Comparison of ENCODE assay signal across 8 mouse cellular contexts in genomic region chr1:180904039-180904814, GRCm38 (mm10). TPM values are rescaled to one million over a fixed set of nuclear protein-coding genes. Genes with fewer than 3 reads are reported as not detected.
DNase-seq lines count a peak whose midpoint lies in the region; ATAC-seq and TF ChIP-seq lines count a peak whose summit lies in the region.

Gene Pycr2, plus strand, starts transcription at chr1:180904293.

- H3K27me3 ChIP-seq in embryonic facial prominence, embryonic 14.5 days (replicated peaks; ENCODE audit: control insufficient read depth, insufficient read depth, low read length): no peaks in the 10 kb centered on the region
- H3K27me3 ChIP-seq in heart, adult 2 months (ENCODE audit: control insufficient read depth, insufficient read depth, low read length): no peaks in the 10 kb centered on the region
- H3K27me3 ChIP-seq in limb, embryonic 14.5 days (ENCODE audit: control insufficient read depth, insufficient read depth, low read length): no peaks in the 10 kb centered on the region
- H3K27me3 ChIP-seq in midbrain, postnatal 0 days (ENCODE audit: insufficient read depth, low read length): no peaks in the 10 kb centered on the region

- whole genome bisulfite sequencing in embryonic facial prominence, embryonic 14.5 days: under 1% methylated on average over 52 of the region's 52 CpGs
- WGBS in heart, adult 2 months: under 1% methylated on average over 52 of the region's 52 CpGs
- WGBS in limb, embryonic 14.5 days: under 1% methylated on average over 52 of the region's 52 CpGs
- under 1% methylated on average over 52 of the region's 52 CpGs for WGBS in midbrain, postnatal 0 days

- intact Hi-C loops in heart, adult 2 months (cut with DNase I): loop anchor here (2.0 to 10.0 kb wide), 2 partner anchors 39 to 141 kb away; partner anchors contain the start of gene Tmem63a

- TF ChIP-seq CTCF in heart, adult 2 months (IDR thresholded peaks at IDR 0.05): no peak
- TF ChIP-seq CTCF in midbrain, postnatal 0 days (IDR thresholded peaks at IDR 0.05): no peak

- no peak for TF ChIP-seq EP300 in heart, adult 2 months (IDR thresholded peaks at IDR 0.05; ENCODE audit: insufficient read depth, low read depth, low read length)

- ATAC-seq in embryonic facial prominence, embryonic 14.5 days (ENCODE audit: low read depth): peak; percentile 100
- peak; percentile 99 for ATAC-seq in limb, embryonic 14.5 days (ENCODE audit: low FRiP score, low read depth)
- ATAC-seq in midbrain, postnatal 0 days (ENCODE audit: low FRiP score): peak; percentile 99

- DNase-seq in 3T3-L1 (ENCODE audit: low read depth, low spot score): peak; percentile 94
- peak; percentile 84 to 87 for DNase-seq in adrenal gland, postnatal 4 days (ENCODE audit: low spot score in 2 of 2)
- DNase-seq in embryonic facial prominence, embryonic 14.5 days (ENCODE audit: low spot score): peak; percentile 98
- peak; percentile 94 for DNase-seq in heart, adult 2 months
- DNase-seq in kidney, adult 9 months: peak; percentile 95
- peak; percentile 98 for DNase-seq in limb, embryonic 14.5 days (ENCODE audit: low spot score)
- DNase-seq in midbrain, postnatal 0 days (ENCODE audit: low spot score): peak; percentile 95
- peak; percentile 90 to 92 for DNase-seq in spleen, postnatal 14 days (ENCODE audit: low spot score in 2 of 2)

- H3K4me3 ChIP-seq in embryonic facial prominence, embryonic 14.5 days (ENCODE audit: low read depth, low read length): peak within 1 kb of the TSS; percentile 65
- H3K4me3 ChIP-seq in heart, adult 2 months: peak within 1 kb of the TSS; percentile 83
- H3K4me3 ChIP-seq in limb, embryonic 14.5 days (replicated peaks; ENCODE audit: low read length): peak within 1 kb of the TSS; percentile 84
- H3K4me3 ChIP-seq in midbrain, postnatal 0 days (ENCODE audit: low read depth, low read length): peak within 1 kb of the TSS; percentile 80

- H3K27ac ChIP-seq in embryonic facial prominence, embryonic 14.5 days (replicated peaks; ENCODE audit: low read depth, low read length): peak within 1 kb of the TSS; percentile 83
- H3K27ac ChIP-seq in heart, adult 2 months: peak within 1 kb of the TSS; percentile 84
- peak within 1 kb of the TSS; percentile 83 for H3K27ac ChIP-seq in limb, embryonic 14.5 days (replicated peaks; ENCODE audit: low read depth, low read length)
- peak within 1 kb of the TSS; percentile 87 for H3K27ac ChIP-seq in midbrain, postnatal 0 days (ENCODE audit: low read depth, low read length)

- H3K9me3 ChIP-seq in embryonic facial prominence, embryonic 14.5 days (ENCODE audit: control insufficient read depth, low read length): no peaks in the 10 kb centered on the region
- H3K9me3 ChIP-seq in limb, embryonic 14.5 days (ENCODE audit: control insufficient read depth, low read length): no peaks in the 10 kb centered on the region
- H3K9me3 ChIP-seq in midbrain, postnatal 0 days (ENCODE audit: low read length): no peaks in the 10 kb centered on the region

- peaks cover 36% of the 10 kb centered on the region for H3K36me3 ChIP-seq in embryonic facial prominence, embryonic 14.5 days (ENCODE audit: control insufficient read depth, insufficient read depth, low read length)
- H3K36me3 ChIP-seq in heart, adult 2 months (ENCODE audit: control insufficient read depth, insufficient read depth, low read length): no peaks in the 10 kb centered on the region
- peaks cover 37% of the 10 kb centered on the region for H3K36me3 ChIP-seq in limb, embryonic 14.5 days (ENCODE audit: control insufficient read depth, insufficient read depth, low read length)
- H3K36me3 ChIP-seq in midbrain, postnatal 0 days (ENCODE audit: insufficient read depth, low read length): peaks cover 15% of the 10 kb centered on the region

- peak within 1 kb of the TSS; percentile 79 for H3K4me2 ChIP-seq in embryonic facial prominence, embryonic 14.5 days (ENCODE audit: low read depth, low read length)
- peak within 1 kb of the TSS; percentile 85 for H3K4me2 ChIP-seq in limb, embryonic 14.5 days (replicated peaks; ENCODE audit: low read depth, low read length, severe bottlenecking)
- H3K4me2 ChIP-seq in midbrain, postnatal 0 days (ENCODE audit: low read depth, low read length, poor library complexity, severe bottlenecking): peak within 1 kb of the TSS; percentile 89

- H3K9ac ChIP-seq in embryonic facial prominence, embryonic 14.5 days (ENCODE audit: low read depth, low read length): peak within 1 kb of the TSS; percentile 83
- peak within 1 kb of the TSS; percentile 74 for H3K9ac ChIP-seq in heart, adult 2 months (ENCODE audit: low read depth, low read length)
- peak within 1 kb of the TSS; percentile 95 for H3K9ac ChIP-seq in limb, embryonic 14.5 days (ENCODE audit: low read depth, low read length, severe bottlenecking)
- H3K9ac ChIP-seq in midbrain, postnatal 0 days (replicated peaks; ENCODE audit: low read length, poor library complexity, severe bottlenecking): peak within 1 kb of the TSS; percentile 80

- no peaks in the 10 kb centered on the region for H3K79me2 ChIP-seq in heart, adult 2 months (replicated peaks; ENCODE audit: control insufficient read depth, insufficient read depth, low read length)

- TF ChIP-seq POLR2A in heart, adult 2 months (IDR thresholded peaks at IDR 0.05; ENCODE audit: insufficient read depth, low read depth, low read length): peak; percentile 93
- 0 out of 2 replicates have a peak, but pooled peaks have one; percentile 26 for TF ChIP-seq POLR2A in limb, embryonic 14.5 days (IDR thresholded peaks at IDR 0.05; ENCODE audit: borderline replicate concordance, extremely low read depth, insufficient read depth, insufficient read length)

- peaks cover 7% of the 10 kb centered on the region; the same call in 1 of the 2 replicates for H3K4me1 ChIP-seq in embryonic facial prominence, embryonic 14.5 days (ENCODE audit: control insufficient read depth, insufficient read depth, low read length)
- peaks cover 3% of the 10 kb centered on the region for H3K4me1 ChIP-seq in heart, adult 2 months (ENCODE audit: control insufficient read depth, insufficient read depth, low read length)
- H3K4me1 ChIP-seq in limb, embryonic 14.5 days (ENCODE audit: control insufficient read depth, insufficient read depth, low read length): peaks cover 12% of the 10 kb centered on the region
- H3K4me1 ChIP-seq in midbrain, postnatal 0 days (ENCODE audit: insufficient read depth, low read length): peaks cover 5% of the 10 kb centered on the region

RNA-seq across cellular contexts. Expression of gene Pycr2, which starts in this region (rescaled TPM):
- 10 to 100 TPM; 43.6 to 43.7 TPM for total RNA-seq in adrenal gland, postnatal 4 days (2021)
- 77.6 and 92.2 TPM in 2 replicates for polyA plus RNA-seq in embryonic facial prominence, embryonic 14.5 days (2014; fragmentation: Nextera tagmentation; extraction: Ambion mirVana)
- total RNA-seq in heart, adult 2 months (2021): 10 to 100 TPM; 10.3 to 12.4 TPM
- polyA plus RNA-seq in heart, adult 2 months (2012; rRNA removed): 12.7 and 13.9 TPM in 2 replicates
- 62.5 and 80.3 TPM in 2 replicates for polyA plus RNA-seq in limb, embryonic 14.5 days (2012; rRNA removed)
- polyA plus RNA-seq in limb, embryonic 14.5 days (2014; fragmentation: Nextera tagmentation; extraction: Ambion mirVana): 91.5 and 95.6 TPM in 2 replicates
- 48.5 and 50.5 TPM in 2 replicates for total RNA-seq in midbrain, postnatal 0 days (2014; rRNA removed)
- 60.5 and 63.7 TPM in 2 replicates for polyA plus RNA-seq in midbrain, postnatal 0 days (2015; fragmentation: Nextera tagmentation; extraction: Ambion mirVana)

Comparison
In these comparisons a context has a peak if more than half of its experiments do, and no peak if none do; other contexts are left out.
1. Peak in every context shown above with its lines: DNase-seq, ATAC-seq, H3K4me3 ChIP-seq and H3K27ac ChIP-seq.